Mouse (Mus musculus): ENCODE data around the gene Smarcb1. TPM values are rescaled to one million over a fixed set of nuclear protein-coding genes. Genes with fewer than 3 reads are reported as not detected.

Smarcb1 gene
- polyA plus RNA-seq (2014; fragmentation: Nextera tagmentation; extraction: Ambion mirVana): 277 and 283 TPM in 2 replicates

DNA sequence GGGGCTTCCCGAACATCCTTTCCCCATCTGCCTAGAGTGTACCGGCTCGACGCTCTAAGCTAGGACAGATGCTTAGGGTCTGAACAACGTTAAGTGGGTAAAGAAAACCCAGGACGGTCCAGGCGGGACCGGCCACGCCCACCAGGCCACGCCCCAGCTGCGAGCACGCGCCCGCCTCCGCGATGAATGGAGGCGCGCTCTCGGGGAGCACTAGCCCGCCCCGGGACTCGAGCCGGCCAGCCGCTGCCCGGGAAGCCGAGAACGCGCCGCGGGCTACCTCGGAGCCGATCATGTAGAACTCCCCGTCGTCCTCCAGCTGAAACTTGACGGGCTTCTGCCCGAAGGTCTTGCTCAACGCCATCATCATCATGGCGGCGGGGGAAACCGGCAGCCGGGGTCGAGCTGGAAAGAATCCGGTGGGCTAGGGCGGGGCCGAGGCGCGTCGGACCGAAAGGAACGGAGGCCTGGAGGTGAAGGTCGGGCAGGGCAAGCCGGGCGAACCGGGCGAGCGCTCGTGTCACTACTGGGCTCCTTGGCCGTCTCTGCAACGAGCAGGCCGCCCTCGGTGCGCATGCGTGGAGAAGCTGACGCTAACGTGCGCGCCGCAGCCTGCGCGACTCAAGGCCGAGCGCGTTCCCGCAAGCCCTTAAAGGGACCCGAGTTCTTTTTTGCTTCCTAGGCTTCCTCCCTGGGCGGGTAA is at the start of gene Smarcb1:
Gene Smarcb1, minus strand, starts transcription at position 592 of the 700 bp plus-strand sequence.
- H3K36me3 ChIP-seq (ENCODE audit: control insufficient read depth, insufficient read depth, low read length): peaks cover 22% of the 10 kb centered on the region
- ATAC-seq (ENCODE audit: low FRiP score, low TSS enrichment): peak; percentile 91
- H3K4me2 ChIP-seq (ENCODE audit: low read length): peak within 1 kb of the TSS; percentile 81
- H3K27ac ChIP-seq (replicated peaks; ENCODE audit: low read depth, low read length): peak within 1 kb of the TSS; percentile 98
- peak within 1 kb of the TSS; percentile 98 for H3K9ac ChIP-seq (replicated peaks; ENCODE audit: low read length)
- H3K4me3 ChIP-seq (replicated peaks; ENCODE audit: low read depth, low read length): peak within 1 kb of the TSS; percentile 91
- no peaks in the 10 kb centered on the region for H3K27me3 ChIP-seq (ENCODE audit: control insufficient read depth, insufficient read depth, low read length)
- WGBS: under 1% methylated on average over 76 of the region's 76 CpGs
- H3K9me3 ChIP-seq (ENCODE audit: control insufficient read depth, low read length): no peaks in the 10 kb centered on the region
- DNase-seq: peak; percentile 100
- peaks cover 35% of the 10 kb centered on the region for H3K4me1 ChIP-seq (ENCODE audit: control insufficient read depth, insufficient read depth, low read length)

DNA sequence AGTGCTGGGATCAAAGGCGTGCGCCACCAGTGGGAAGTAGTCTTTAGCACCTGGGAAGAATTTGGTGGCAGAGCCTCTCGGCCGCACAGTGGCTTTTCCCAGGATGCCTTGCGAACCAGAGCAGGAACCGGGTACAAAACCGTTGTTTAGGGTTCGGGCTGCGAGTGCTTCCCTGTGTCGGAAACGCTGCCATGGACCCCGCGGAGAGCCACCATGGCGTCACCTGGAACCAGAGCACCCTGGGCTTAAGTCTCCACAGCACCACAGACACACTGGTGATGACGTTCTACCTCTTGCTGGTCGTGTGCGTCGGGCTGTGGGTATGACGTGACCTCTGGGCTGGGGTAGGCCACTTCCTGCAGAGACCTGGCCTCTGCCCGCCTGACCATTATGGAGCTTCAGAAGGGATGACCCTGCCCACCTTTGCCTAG is 33.0 kb upstream of the Smarcb1 start, which contains the start of gene Gm5134:
Gene Gm5134, plus strand, starts transcription at position 134 of the 431 bp plus-strand sequence.
- ATAC-seq (ENCODE audit: low FRiP score, low TSS enrichment): no peak
- no peak within 1 kb of the TSS for H3K27ac ChIP-seq (replicated peaks; ENCODE audit: low read depth, low read length)
- no peaks in the 10 kb centered on the region for H3K36me3 ChIP-seq (ENCODE audit: control insufficient read depth, insufficient read depth, low read length)
- 28% methylated on average over 20 of the region's 20 CpGs for WGBS
- no peaks in the 10 kb centered on the region for H3K9me3 ChIP-seq (ENCODE audit: control insufficient read depth, low read length)
- H3K27me3 ChIP-seq (ENCODE audit: control insufficient read depth, insufficient read depth, low read length): no peaks in the 10 kb centered on the region
- no peak within 1 kb of the TSS; the same call in 1 of the 2 replicates for H3K9ac ChIP-seq (replicated peaks; ENCODE audit: low read length)
- H3K4me2 ChIP-seq (ENCODE audit: low read length): peak within 1 kb of the TSS; percentile 39
- H3K4me1 ChIP-seq (ENCODE audit: control insufficient read depth, insufficient read depth, low read length): peaks cover 6% of the 10 kb centered on the region; the same call in 1 of the 2 replicates
- DNase-seq: no peak
- H3K4me3 ChIP-seq (replicated peaks; ENCODE audit: low read depth, low read length): 0 out of 2 replicates have a peak within 1 kb of the TSS, but pooled peaks have one; percentile 3

DNA sequence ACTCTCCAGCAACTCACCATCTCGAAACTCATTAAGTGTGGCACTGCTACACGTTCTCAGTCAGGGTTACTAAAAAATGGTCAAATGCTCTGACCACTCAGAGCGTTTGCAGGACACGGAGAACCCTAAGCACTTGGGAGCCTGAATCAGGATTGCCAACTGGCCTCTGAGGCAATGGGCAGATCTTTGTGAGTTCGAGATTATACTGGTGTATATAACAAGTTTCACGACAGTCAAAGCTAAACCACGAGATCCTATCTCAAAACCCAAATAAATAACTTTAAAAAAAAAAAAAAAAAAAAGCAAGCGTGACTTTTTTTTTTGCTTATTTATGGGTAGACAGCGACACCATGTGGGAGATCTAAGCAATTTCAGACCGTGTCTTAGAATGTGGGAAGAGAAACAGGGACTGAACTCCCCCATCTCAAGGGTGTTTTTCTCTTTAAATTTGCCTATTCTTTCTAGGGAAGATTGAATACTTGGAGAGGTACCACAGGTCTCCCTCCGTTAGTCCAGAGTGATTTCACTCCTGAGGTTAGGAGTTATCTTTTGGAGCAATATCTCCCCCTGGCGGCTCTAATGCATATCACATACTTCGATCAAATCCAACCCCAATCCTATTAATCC is 30.1 kb upstream of the Smarcb1 start:
- Histone ChIP-seq H3K27me3 (ENCODE audit: control insufficient read depth, insufficient read depth, low read length) (no peaks in the 10 kb centered on the region), H3K36me3 (ENCODE audit: control insufficient read depth, insufficient read depth, low read length) (no peaks in the 10 kb centered on the region), H3K4me3 (replicated peaks; ENCODE audit: low read depth, low read length) (peak overlapping the region; percentile 35), H3K9ac (replicated peaks; ENCODE audit: low read length) (peak overlapping the region; percentile 53), H3K9me3 (ENCODE audit: control insufficient read depth, low read length) (no peaks in the 10 kb centered on the region), H3K4me1 (ENCODE audit: control insufficient read depth, insufficient read depth, low read length) (peaks cover 6% of the 10 kb centered on the region; the same call in 1 of the 2 replicates), H3K27ac (replicated peaks; ENCODE audit: low read depth, low read length) (no peak overlapping the region), H3K4me2 (ENCODE audit: low read length) (peak overlapping the region; percentile 70)
- ATAC-seq (ENCODE audit: low FRiP score, low TSS enrichment) (peak; percentile 22; the same call in 1 of the 2 replicates), DNase-seq (peak; percentile 85)
- 4% methylated on average over 13 of the region's 13 CpGs for WGBS

DNA sequence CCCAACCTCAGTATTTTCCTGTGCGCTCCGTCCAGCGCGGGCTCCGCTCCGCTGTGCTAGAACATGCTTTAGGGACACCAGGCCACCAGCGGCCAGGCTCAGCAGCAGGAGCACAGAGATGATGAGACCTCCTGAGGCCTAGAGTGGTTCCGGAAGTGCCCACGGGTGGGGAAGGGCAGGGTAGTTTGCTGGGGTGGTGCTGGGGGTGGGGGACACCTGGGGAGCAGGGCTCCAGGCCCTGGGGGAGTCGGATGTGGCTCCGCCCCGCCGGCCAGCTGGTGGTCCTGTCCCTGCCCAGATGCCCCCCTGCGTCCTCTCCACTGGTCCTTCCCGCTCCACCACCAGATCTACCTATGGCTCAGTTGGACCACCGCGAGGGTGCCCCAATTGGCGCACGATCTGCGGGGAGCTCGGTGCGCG is 29.4 kb upstream of the Smarcb1 start:
- Histone ChIP-seq H3K27ac (replicated peaks; ENCODE audit: low read depth, low read length) (no peak overlapping the region), H3K4me3 (replicated peaks; ENCODE audit: low read depth, low read length) (peak overlapping the region; percentile 35), H3K4me1 (ENCODE audit: control insufficient read depth, insufficient read depth, low read length) (peaks cover 6% of the 10 kb centered on the region; the same call in 1 of the 2 replicates), H3K36me3 (ENCODE audit: control insufficient read depth, insufficient read depth, low read length) (no peaks in the 10 kb centered on the region), H3K9me3 (ENCODE audit: control insufficient read depth, low read length) (no peaks in the 10 kb centered on the region), H3K27me3 (ENCODE audit: control insufficient read depth, insufficient read depth, low read length) (no peaks in the 10 kb centered on the region), H3K4me2 (ENCODE audit: low read length) (peak overlapping the region; percentile 70), H3K9ac (replicated peaks; ENCODE audit: low read length) (peak overlapping the region; percentile 53)
- 2% methylated on average over 22 of the region's 23 CpGs for WGBS
- peak; percentile 66; the same call in 1 of the 2 replicates for ATAC-seq (ENCODE audit: low FRiP score, low TSS enrichment)
- DNase-seq: peak; percentile 60

DNA sequence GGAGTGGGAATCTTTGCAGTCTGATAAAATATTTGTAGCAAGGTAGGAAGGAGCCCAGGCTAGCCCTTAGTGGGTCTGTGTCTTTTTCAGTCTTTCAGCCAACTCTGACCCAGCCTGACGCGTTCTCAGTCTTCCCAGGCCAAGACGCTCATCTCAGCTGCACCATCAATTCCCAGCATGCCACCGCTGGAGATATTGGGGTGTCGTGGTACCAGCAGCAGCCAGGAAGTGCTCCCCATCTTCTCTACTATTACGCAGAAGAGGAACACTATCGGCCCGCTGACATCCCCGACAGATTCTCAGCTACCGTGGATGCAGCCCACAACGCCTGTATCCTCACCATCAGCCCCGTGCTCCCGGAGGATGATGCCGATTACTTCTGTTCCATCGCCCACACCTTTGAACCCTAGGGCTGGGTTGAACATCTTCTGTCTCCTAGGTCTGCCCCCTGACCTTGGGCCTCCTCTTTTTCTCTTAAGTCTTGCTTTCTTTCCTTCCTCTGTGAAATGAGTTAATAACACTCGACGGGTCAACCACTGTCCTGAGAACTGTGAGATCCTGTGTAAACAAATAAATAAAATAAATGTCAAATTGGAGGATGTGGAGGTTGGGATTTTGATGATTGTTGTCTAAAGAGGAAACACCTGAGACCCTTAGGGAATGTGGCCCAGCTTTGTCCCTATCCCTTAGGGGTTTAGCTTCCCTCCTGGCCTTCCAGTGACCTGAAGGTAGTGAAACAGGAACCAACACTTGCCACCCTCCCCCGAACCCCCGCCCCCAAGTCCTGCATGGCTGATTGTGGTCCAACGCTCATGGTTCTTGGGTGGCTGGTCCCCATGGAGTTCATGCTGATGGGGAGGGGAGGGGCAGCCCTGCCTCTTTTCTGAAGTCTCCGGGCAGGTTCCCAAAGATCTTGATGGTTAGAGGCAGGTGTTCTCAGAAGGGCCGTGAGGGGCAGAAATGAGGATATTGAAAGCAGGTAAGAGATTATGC is 27.9 kb upstream of the Smarcb1 start:
- Histone ChIP-seq H3K27me3 (ENCODE audit: control insufficient read depth, insufficient read depth, low read length) (no peaks in the 10 kb centered on the region), H3K9me3 (ENCODE audit: control insufficient read depth, low read length) (no peaks in the 10 kb centered on the region), H3K36me3 (ENCODE audit: control insufficient read depth, insufficient read depth, low read length) (no peaks in the 10 kb centered on the region), H3K9ac (replicated peaks; ENCODE audit: low read length) (no peak overlapping the region), H3K4me1 (ENCODE audit: control insufficient read depth, insufficient read depth, low read length) (peaks cover 6% of the 10 kb centered on the region; the same call in 1 of the 2 replicates), H3K27ac (replicated peaks; ENCODE audit: low read depth, low read length) (no peak overlapping the region), H3K4me3 (replicated peaks; ENCODE audit: low read depth, low read length) (no peak overlapping the region), H3K4me2 (ENCODE audit: low read length) (no peak overlapping the region)
- DNase-seq (no peak), ATAC-seq (ENCODE audit: low FRiP score, low TSS enrichment) (no peak)
- 86% methylated on average over 22 of the region's 22 CpGs for WGBS

DNA sequence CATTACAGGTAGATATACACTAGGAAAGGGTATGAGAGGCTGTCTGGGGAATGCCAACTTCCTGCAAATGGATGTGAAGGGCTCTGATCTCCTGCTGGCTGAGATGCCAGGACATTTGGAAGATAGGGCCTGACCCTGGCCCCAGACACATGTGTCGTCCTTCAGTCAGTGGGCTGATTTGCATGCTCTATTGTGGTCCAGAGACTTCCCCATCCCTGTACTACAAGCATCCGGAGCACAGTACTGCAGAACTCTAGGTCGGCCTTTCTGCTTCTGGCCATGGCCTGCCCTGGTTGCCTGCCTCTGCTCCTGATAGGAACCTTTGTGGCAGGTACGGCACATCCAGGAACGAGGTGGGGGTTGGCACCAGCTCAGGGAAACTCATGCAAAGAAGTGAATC is 26.7 kb upstream of the Smarcb1 start:
- DNase-seq: no peak

DNA sequence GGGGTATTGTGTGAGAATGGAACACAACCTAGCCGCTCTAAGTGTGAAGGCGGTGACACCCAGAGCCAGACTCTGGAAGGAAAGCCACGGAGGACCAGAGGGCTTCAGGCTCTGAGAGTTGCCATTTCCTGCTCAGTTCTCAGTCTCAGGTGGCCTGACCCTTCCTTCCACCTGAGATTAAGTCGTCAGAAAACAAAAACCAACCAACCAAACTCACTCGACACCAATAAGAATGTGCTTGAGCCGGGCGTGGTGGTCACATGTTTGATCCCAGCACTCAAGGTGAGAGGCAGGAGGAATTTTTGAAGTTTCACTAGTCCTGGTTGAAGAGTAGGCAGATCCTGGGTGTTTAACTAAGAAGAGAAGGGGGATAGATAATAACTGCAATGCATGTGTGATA is 24.5 kb upstream of the Smarcb1 start:
- no peak for DNase-seq
- WGBS: 86% methylated on average over 7 of the region's 7 CpGs

More for the DNA sequence above, 26.7 kb upstream of the Smarcb1 start:
- Histone ChIP-seq H3K9ac (replicated peaks; ENCODE audit: low read length) (no peak overlapping the region), H3K4me3 (replicated peaks; ENCODE audit: low read depth, low read length) (no peak overlapping the region), H3K27me3 (ENCODE audit: control insufficient read depth, insufficient read depth, low read length) (no peaks in the 10 kb centered on the region), H3K9me3 (ENCODE audit: control insufficient read depth, low read length) (no peaks in the 10 kb centered on the region), H3K36me3 (ENCODE audit: control insufficient read depth, insufficient read depth, low read length) (no peaks in the 10 kb centered on the region), H3K27ac (replicated peaks; ENCODE audit: low read depth, low read length) (no peak overlapping the region), H3K4me1 (ENCODE audit: control insufficient read depth, insufficient read depth, low read length) (peaks cover 6% of the 10 kb centered on the region; the same call in 1 of the 2 replicates), H3K4me2 (ENCODE audit: low read length) (no peak overlapping the region)
- ATAC-seq (ENCODE audit: low FRiP score, low TSS enrichment): no peak
- WGBS: 81% methylated on average over 5 of the region's 5 CpGs

DNA sequence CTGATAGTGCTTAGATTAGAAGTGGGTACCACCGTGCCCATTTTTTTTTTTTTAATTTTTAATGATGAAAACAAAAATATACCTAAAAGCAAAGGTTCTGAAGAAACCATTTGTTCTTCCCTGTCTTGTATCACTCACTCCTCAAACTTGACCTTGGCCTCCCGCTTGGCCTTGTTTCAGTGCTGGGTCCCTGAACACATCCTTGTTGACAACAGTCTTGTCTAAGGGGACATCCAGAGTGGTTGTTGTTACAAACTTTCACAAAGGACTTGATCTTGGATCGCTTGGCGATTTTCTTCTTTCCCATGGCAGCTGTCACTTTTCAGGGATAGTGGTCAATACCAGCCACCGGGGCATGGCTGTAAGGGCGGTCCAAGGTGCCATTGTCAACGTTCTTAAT is 23.8 kb upstream of the Smarcb1 start:
- Histone ChIP-seq H3K9ac (replicated peaks; ENCODE audit: low read length) (no peak overlapping the region), H3K4me1 (ENCODE audit: control insufficient read depth, insufficient read depth, low read length) (no peaks in the 10 kb centered on the region), H3K27me3 (ENCODE audit: control insufficient read depth, insufficient read depth, low read length) (no peaks in the 10 kb centered on the region), H3K36me3 (ENCODE audit: control insufficient read depth, insufficient read depth, low read length) (no peaks in the 10 kb centered on the region), H3K4me3 (replicated peaks; ENCODE audit: low read depth, low read length) (no peak overlapping the region), H3K27ac (replicated peaks; ENCODE audit: low read depth, low read length) (no peak overlapping the region), H3K4me2 (ENCODE audit: low read length) (no peak overlapping the region), H3K9me3 (ENCODE audit: control insufficient read depth, low read length) (no peaks in the 10 kb centered on the region)
- no peak for ATAC-seq (ENCODE audit: low FRiP score, low TSS enrichment)
- 92% methylated on average over 7 of the region's 7 CpGs for WGBS
- DNase-seq: no peak

More for the DNA sequence above, 24.5 kb upstream of the Smarcb1 start:
- no peaks in the 10 kb centered on the region for H3K27me3 ChIP-seq (ENCODE audit: control insufficient read depth, insufficient read depth, low read length)
- no peak overlapping the region for H3K4me2 ChIP-seq (ENCODE audit: low read length)
- H3K9ac ChIP-seq (replicated peaks; ENCODE audit: low read length): no peak overlapping the region
- no peak overlapping the region for H3K27ac ChIP-seq (replicated peaks; ENCODE audit: low read depth, low read length)
- H3K4me3 ChIP-seq (replicated peaks; ENCODE audit: low read depth, low read length): no peak overlapping the region
- no peaks in the 10 kb centered on the region for H3K36me3 ChIP-seq (ENCODE audit: control insufficient read depth, insufficient read depth, low read length)
- H3K4me1 ChIP-seq (ENCODE audit: control insufficient read depth, insufficient read depth, low read length): peaks cover under 1% of the 10 kb centered on the region; the same call in 1 of the 2 replicates
- no peak for ATAC-seq (ENCODE audit: low FRiP score, low TSS enrichment)
- no peaks in the 10 kb centered on the region for H3K9me3 ChIP-seq (ENCODE audit: control insufficient read depth, low read length)
